Mouse (Mus musculus) hindbrain, embryonic 10.5 days (tissue): ENCODE data around the gene Bst2. TPM values are rescaled to one million over a fixed set of nuclear protein-coding genes. Genes with fewer than 3 reads are reported as not detected.

Experiments used
- DNase-seq: peaks from one replicate; pipeline ENCODE4 v3.0.0-alpha.2; 2017; ENCODE audit warnings: low spot score
- H3K27ac ChIP-seq: fragments of 300-500 bp; sonication (generic); 2 replicates; pipeline ENCODE4 v1.5.1; 2016; ENCODE audit warnings: mild to moderate bottlenecking, moderate library complexity
- H3K27me3 ChIP-seq: fragments of 300-500 bp; sonication (generic); 2 replicates; pipeline ENCODE4 v1.6.1; 2016; ENCODE audit warnings: mild to moderate bottlenecking; ENCODE audit not compliant: poor library complexity, insufficient read depth, severe bottlenecking
- H3K36me3 ChIP-seq: fragments of 300-500 bp; sonication (generic); 2 replicates; pipeline ENCODE4 v1.6.1; 2016; ENCODE audit warnings: mild to moderate bottlenecking, moderate library complexity
- H3K4me1 ChIP-seq: fragments of 300-500 bp; sonication (generic); replicated peaks from 2 replicates; pipeline ENCODE4 v1.6.1; 2016; ENCODE audit warnings: mild to moderate bottlenecking
- H3K4me3 ChIP-seq: fragments of 300-500 bp; sonication (generic); 2 replicates; pipeline ENCODE4 v1.5.1; 2016; ENCODE audit warnings: mild to moderate bottlenecking, moderate library complexity
- H3K9me3 ChIP-seq: fragments of 300-500 bp; sonication (generic); 2 replicates; pipeline ENCODE4 v1.6.1; 2016; ENCODE audit warnings: mild to moderate bottlenecking, moderate library complexity
- WGBS: fragments of 180-500 bp; shearing (Covaris S2); methylation state at CpG from one replicate; pipeline ENCODE4 v1.1.7; 2016; 5-methylcytosine and 5-hydroxymethylcytosine counted together
- polyA plus RNA-seq: library from polyadenylated mRNA; unstranded; fragments of >200 nt; fragmentation: Nextera tagmentation; extraction: Ambion mirVana; gene quantifications from 2 replicates; pipeline ENCODE4 v1.2.1, GENCODE M21; 2016

Bst2 gene
- polyA plus RNA-seq, 1 experiment from 2014 or later = 8.9 TPM

- Histone ChIP-seq H3K9me3 (no peaks in the 10 kb centered on the region), H3K4me3 (peak within 1 kb of the TSS; percentile 97), H3K27ac (peak within 1 kb of the TSS; percentile 99), H3K4me1 (peaks cover 73% of the 10 kb centered on the region), H3K27me3 (peaks cover 24% of the 10 kb centered on the region), H3K36me3 (peaks cover 51% of the 10 kb centered on the region)
- peak; percentile 90 for DNase-seq
- WGBS = 5% methylated on average over 58 of the region's 58 CpGs
Observed at GRCm38 (mm10) chr8:71485142-71486135, 51.8 kb downstream of the Bst2 start, which contains the start of gene Ano8. Gene Ano8 (minus strand): TSS chr8:71485963.

DNA sequence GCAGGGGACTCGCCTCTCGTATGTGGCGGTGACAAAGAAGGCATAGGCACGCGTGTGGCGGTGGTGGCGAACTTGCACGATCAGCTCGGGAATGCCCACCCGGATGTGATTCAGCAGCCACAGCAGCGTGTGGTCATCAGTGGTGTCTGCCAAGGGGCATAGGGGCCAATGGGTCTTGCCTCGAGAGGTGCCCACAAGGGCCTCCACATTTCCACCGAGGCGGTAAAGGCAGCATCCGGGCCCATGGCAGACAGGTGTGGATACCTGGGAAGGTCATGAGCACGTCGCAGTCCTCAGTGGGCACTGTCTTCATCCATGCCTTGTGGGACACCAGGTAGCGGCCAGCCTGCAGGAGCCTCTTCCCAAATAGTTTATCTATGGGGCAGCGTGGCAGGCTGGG lies 52.5 kb downstream of the Bst2 start:
- H3K27me3 ChIP-seq = peaks cover 26% of the 10 kb centered on the region
- peaks cover 51% of the 10 kb centered on the region for H3K36me3 ChIP-seq
- WGBS = 92% methylated on average over 19 of the region's 19 CpGs
- H3K4me1 ChIP-seq = peaks cover 68% of the 10 kb centered on the region
- no peak for DNase-seq
- 0 out of 2 replicates have a peak overlapping the region, but pooled peaks have one; percentile 99 for H3K27ac ChIP-seq
- H3K4me3 ChIP-seq = peak overlapping the region; percentile 97
- no peaks in the 10 kb centered on the region for H3K9me3 ChIP-seq

Other genes with a start within 250 kb of the Bst2 start
- 74.4 and 84.6 TPM in 2 replicates for gene Use1, start 170.6 kb downstream of the Bst2 start, polyA plus RNA-seq
- 7.5 and 8.1 TPM in 2 replicates for gene Ocel1, start 166.2 kb downstream of the Bst2 start, polyA plus RNA-seq
- 125 and 139 TPM in 2 replicates for gene Nr2f6, start 155.5 kb downstream of the Bst2 start, polyA plus RNA-seq
- gene Ushbp1, start 141.7 kb downstream of the Bst2 start, polyA plus RNA-seq = 5.8 and 7.2 TPM in 2 replicates
- 112 and 121 TPM in 2 replicates for gene Babam1, start 140.6 kb downstream of the Bst2 start, polyA plus RNA-seq
- gene Ankle1, start 131.4 kb downstream of the Bst2 start, polyA plus RNA-seq = 35.2 and 56.1 TPM in 2 replicates
- gene Abhd8, start 73.8 kb downstream of the Bst2 start, polyA plus RNA-seq = 76.3 and 88.4 TPM in 2 replicates
- gene Mrpl34, start 72.5 kb downstream of the Bst2 start, polyA plus RNA-seq = 221 and 249 TPM in 2 replicates
- 147 and 169 TPM in 2 replicates for gene Dda1, start 68.3 kb downstream of the Bst2 start, polyA plus RNA-seq
- 3.3 and 6.8 TPM in 2 replicates for gene Ano8, start 51.5 kb downstream of the Bst2 start, polyA plus RNA-seq
- gene Gtpbp3, start 49.4 kb downstream of the Bst2 start, polyA plus RNA-seq = 18.2 and 22.5 TPM in 2 replicates
- gene Plvap, start 25.7 kb downstream of the Bst2 start, polyA plus RNA-seq = 50.2 and 52.7 TPM in 2 replicates
- gene Ccdc194, start 11.7 kb downstream of the Bst2 start, polyA plus RNA-seq = 0.51 and 0.60 TPM in 2 replicates
- 68.7 and 71.6 TPM in 2 replicates for gene Mvb12a, start 5.5 kb upstream of the Bst2 start, polyA plus RNA-seq
- 0.18 and 0.26 TPM in 2 replicates for gene Tmem221, start 21.4 kb upstream of the Bst2 start, polyA plus RNA-seq
- not detected in 2 replicates for gene Nxnl1, start 29.1 kb upstream of the Bst2 start, polyA plus RNA-seq
- gene Slc27a1, start 31.4 kb upstream of the Bst2 start, polyA plus RNA-seq = 24.1 and 28.9 TPM in 2 replicates
- 254 and 268 TPM in 2 replicates for gene Pgls, start 54.7 kb upstream of the Bst2 start, polyA plus RNA-seq
- gene Fam129c, start 60.2 kb upstream of the Bst2 start, polyA plus RNA-seq = 5.0 and 5.3 TPM in 2 replicates
- gene Colgalt1, start 73.5 kb upstream of the Bst2 start, polyA plus RNA-seq = 55.3 and 58.5 TPM in 2 replicates
- 4.4 and 8.4 TPM in 2 replicates for gene Unc13a, start 134.3 kb upstream of the Bst2 start, polyA plus RNA-seq
- gene Jak3, start 138.8 kb upstream of the Bst2 start, polyA plus RNA-seq = 3.2 and 3.6 TPM in 2 replicates
- gene Insl3, start 151.8 kb upstream of the Bst2 start, polyA plus RNA-seq = 0.37 and 0.58 TPM in 2 replicates
- 0.64 and 1.0 TPM in 2 replicates for gene B3gnt3, start 164.3 kb upstream of the Bst2 start, polyA plus RNA-seq
- gene Fcho1, start 188.3 kb upstream of the Bst2 start, polyA plus RNA-seq = 16.7 and 26.9 TPM in 2 replicates